Mouse (Mus musculus): ENCODE data around the gene Gm36028. TPM values are rescaled to one million over a fixed set of nuclear protein-coding genes. Genes with fewer than 3 reads are reported as not detected.

The Gm36028 gene
- polyA plus RNA-seq (2014; fragmentation: Illumina TruSeq; extraction: RNeasy Lipid Tissue Mini Kit (QIAGEN cat#74804); ENCODE audit: insufficient read depth, low read depth, low replicate concordance): 1.3 TPM

GRCm38 (mm10) chr16:37861029-37861428 is at the start of gene Gm36028:
Gene Gm36028, minus strand, starts transcription at chr16:37861146.

DNA sequence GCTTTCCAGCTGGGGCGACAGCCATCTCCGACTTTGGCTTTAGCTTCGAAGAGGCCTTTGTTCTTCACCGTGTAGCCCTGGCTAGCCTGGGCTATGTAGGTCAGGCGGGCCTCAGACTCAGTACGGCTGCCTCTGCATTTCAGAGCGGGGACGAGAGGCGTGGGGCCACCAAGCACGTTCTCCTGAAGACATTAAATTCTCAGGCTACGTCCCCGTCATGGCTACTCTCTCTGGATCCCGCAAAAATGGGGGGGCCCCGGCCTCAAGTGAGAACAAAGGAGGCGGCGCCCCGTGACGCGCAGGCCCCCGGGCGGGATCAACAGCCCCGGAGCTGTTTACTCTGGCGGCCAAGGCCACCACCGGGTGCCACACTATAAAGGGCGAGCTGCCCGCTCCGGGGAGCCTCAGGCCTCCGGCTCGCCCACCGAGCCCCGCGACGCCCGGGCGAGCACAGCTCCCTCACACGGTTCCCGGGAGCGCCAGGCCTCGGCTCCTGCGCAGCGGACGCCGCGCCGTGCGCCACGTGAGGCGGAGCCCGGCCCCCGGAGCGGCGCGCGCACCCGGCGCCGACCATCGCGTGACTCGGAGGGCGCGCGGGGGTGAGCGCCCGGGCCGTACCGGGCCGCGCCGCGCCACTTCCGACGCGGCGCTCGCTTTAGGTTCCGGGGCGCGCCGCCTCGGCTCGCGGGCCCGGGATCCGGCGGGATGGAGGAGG is 7.0 kb upstream of the Gm36028 start, which contains the start of gene Lrrc58:
Gene Lrrc58, plus strand, starts transcription at position 599 of the 715 bp plus-strand sequence.

Other genes starting within 250 kb of the Gm36028 start
- gene Ndufb4, start 206.7 kb downstream of the Gm36028 start, polyA plus RNA-seq (2014; fragmentation: Illumina TruSeq; extraction: RNeasy Lipid Tissue Mini Kit (QIAGEN cat#74804); ENCODE audit: insufficient read depth, low read depth, low replicate concordance): 53.7 TPM
- 49.5 TPM for gene Fstl1, start 84.3 kb downstream of the Gm36028 start, polyA plus RNA-seq (2014; fragmentation: Illumina TruSeq; extraction: RNeasy Lipid Tissue Mini Kit (QIAGEN cat#74804); ENCODE audit: insufficient read depth, low read depth, low replicate concordance)
- 14.8 TPM for gene Lrrc58, start 7.2 kb upstream of the Gm36028 start, polyA plus RNA-seq (2014; fragmentation: Illumina TruSeq; extraction: RNeasy Lipid Tissue Mini Kit (QIAGEN cat#74804); ENCODE audit: insufficient read depth, low read depth, low replicate concordance)
- gene Gpr156, start 55.4 kb upstream of the Gm36028 start, polyA plus RNA-seq (2014; fragmentation: Illumina TruSeq; extraction: RNeasy Lipid Tissue Mini Kit (QIAGEN cat#74804); ENCODE audit: insufficient read depth, low read depth, low replicate concordance): not detected
- 7.5 TPM for gene Gsk3b, start 227.9 kb upstream of the Gm36028 start, polyA plus RNA-seq (2014; fragmentation: Illumina TruSeq; extraction: RNeasy Lipid Tissue Mini Kit (QIAGEN cat#74804); ENCODE audit: insufficient read depth, low read depth, low replicate concordance)